Mouse (Mus musculus): ENCODE data around the gene Kcnq2. TPM values are rescaled to one million over a fixed set of nuclear protein-coding genes. Genes with fewer than 3 reads are reported as not detected.

The Kcnq2 gene
- total RNA-seq, 1 experiment = 4.6 TPM

- Histone ChIP-seq H3K36me3 (ENCODE audit: control insufficient read depth, insufficient read depth, low read length, poor library complexity, severe bottlenecking) (no peaks in the 10 kb centered on the region), H3K9ac (ENCODE audit: insufficient read depth, low read depth, low read length, poor library complexity, severe bottlenecking) (no peak overlapping the region), H3K4me1 (ENCODE audit: control insufficient read depth in 2 of 2, insufficient read depth in 2 of 2, low read length in 2 of 2, poor library complexity in 1 of 2) (no peaks in the 10 kb centered on the region), H3K4me3 (ENCODE audit: insufficient read depth in 1 of 2, low read depth in 1 of 2, low read length in 2 of 2, poor library complexity in 1 of 2, severe bottlenecking in 1 of 2) (no peak overlapping the region), H3K9me3 (ENCODE audit: control insufficient read depth, insufficient read depth, low read depth, low read length) (no peaks in the 10 kb centered on the region), H3K27ac (ENCODE audit: insufficient read depth, low read depth, low read length, poor library complexity, severe bottlenecking) (no peak overlapping the region)
- no peak for TF ChIP-seq HCFC1 (IDR thresholded peaks at IDR 0.05; ENCODE audit: borderline replicate concordance, insufficient read depth, low read length)
- TF ChIP-seq ZNF384 (IDR thresholded peaks at IDR 0.05; ENCODE audit: low read depth, low read length) = no peak
- no peak for TF ChIP-seq MAFK (IDR thresholded peaks at IDR 0.05; ENCODE audit: insufficient read depth, low read depth, low read length)
- no peak for TF ChIP-seq CHD2 (IDR thresholded peaks at IDR 0.05; ENCODE audit: low read depth, low read length)
- TF ChIP-seq ZC3H11A (IDR thresholded peaks at IDR 0.05; ENCODE audit: borderline replicate concordance, low read depth, low read length) = no peak
- no peak for DNase-seq (ENCODE audit: low read depth, low spot score)
- in situ Hi-C loops (cut with MboI; ENCODE audit: low sequenced_read_pairs in 2 of 2, unreplicated experiment in 2 of 2) = no loop called here
Observed at GRCm38 (mm10) chr2:181116436-181116835, 18.7 kb downstream of the Kcnq2 start.

GRCm38 (mm10) chr2:181115367-181115766 lies 19.7 kb downstream of the Kcnq2 start:
- H3K4me1 ChIP-seq (ENCODE audit: control insufficient read depth in 2 of 2, insufficient read depth in 2 of 2, low read length in 2 of 2, poor library complexity in 1 of 2) = no peaks in the 10 kb centered on the region
- H3K4me3 ChIP-seq (ENCODE audit: insufficient read depth in 1 of 2, low read depth in 1 of 2, low read length in 2 of 2, poor library complexity in 1 of 2, severe bottlenecking in 1 of 2) = no peak overlapping the region
- in situ Hi-C loops (cut with MboI; ENCODE audit: low sequenced_read_pairs in 2 of 2, unreplicated experiment in 2 of 2) = no loop called here
- H3K9me3 ChIP-seq (ENCODE audit: control insufficient read depth, insufficient read depth, low read depth, low read length) = no peaks in the 10 kb centered on the region
- TF ChIP-seq HCFC1 (IDR thresholded peaks at IDR 0.05; ENCODE audit: borderline replicate concordance, insufficient read depth, low read length) (no peak), MAFK (IDR thresholded peaks at IDR 0.05; ENCODE audit: insufficient read depth, low read depth, low read length) (no peak), ZNF384 (IDR thresholded peaks at IDR 0.05; ENCODE audit: low read depth, low read length) (no peak), CHD2 (IDR thresholded peaks at IDR 0.05; ENCODE audit: low read depth, low read length) (no peak), ZC3H11A (IDR thresholded peaks at IDR 0.05; ENCODE audit: borderline replicate concordance, low read depth, low read length) (no peak)
- DNase-seq (ENCODE audit: low read depth, low spot score) = no peak
- H3K36me3 ChIP-seq (ENCODE audit: control insufficient read depth, insufficient read depth, low read length, poor library complexity, severe bottlenecking) = no peaks in the 10 kb centered on the region
- no peak overlapping the region for H3K27ac ChIP-seq (ENCODE audit: insufficient read depth, low read depth, low read length, poor library complexity, severe bottlenecking)
- no peak overlapping the region for H3K9ac ChIP-seq (ENCODE audit: insufficient read depth, low read depth, low read length, poor library complexity, severe bottlenecking)

GRCm38 (mm10) chr2:181113762-181114361 lies 21.2 kb downstream of the Kcnq2 start:
- Histone ChIP-seq H3K9ac (ENCODE audit: insufficient read depth, low read depth, low read length, poor library complexity, severe bottlenecking) (no peak overlapping the region), H3K4me3 (ENCODE audit: insufficient read depth in 1 of 2, low read depth in 1 of 2, low read length in 2 of 2, poor library complexity in 1 of 2, severe bottlenecking in 1 of 2) (no peak overlapping the region), H3K9me3 (ENCODE audit: control insufficient read depth, insufficient read depth, low read depth, low read length) (no peaks in the 10 kb centered on the region), H3K27ac (ENCODE audit: insufficient read depth, low read depth, low read length, poor library complexity, severe bottlenecking) (no peak overlapping the region), H3K36me3 (ENCODE audit: control insufficient read depth, insufficient read depth, low read length, poor library complexity, severe bottlenecking) (no peaks in the 10 kb centered on the region), H3K4me1 (ENCODE audit: control insufficient read depth in 2 of 2, insufficient read depth in 2 of 2, low read length in 2 of 2, poor library complexity in 1 of 2) (no peaks in the 10 kb centered on the region)
- no peak for TF ChIP-seq CHD2 (IDR thresholded peaks at IDR 0.05; ENCODE audit: low read depth, low read length)
- TF ChIP-seq ZC3H11A (IDR thresholded peaks at IDR 0.05; ENCODE audit: borderline replicate concordance, low read depth, low read length) = no peak
- no peak for TF ChIP-seq ZNF384 (IDR thresholded peaks at IDR 0.05; ENCODE audit: low read depth, low read length)
- no peak for TF ChIP-seq HCFC1 (IDR thresholded peaks at IDR 0.05; ENCODE audit: borderline replicate concordance, insufficient read depth, low read length)
- no peak for TF ChIP-seq MAFK (IDR thresholded peaks at IDR 0.05; ENCODE audit: insufficient read depth, low read depth, low read length)
- DNase-seq (ENCODE audit: low read depth, low spot score) = no peak
- in situ Hi-C loops (cut with MboI; ENCODE audit: low sequenced_read_pairs in 2 of 2, unreplicated experiment in 2 of 2) = no loop called here

- Histone ChIP-seq H3K27ac (ENCODE audit: insufficient read depth, low read depth, low read length, poor library complexity, severe bottlenecking) (no peak overlapping the region), H3K4me1 (ENCODE audit: control insufficient read depth in 2 of 2, insufficient read depth in 2 of 2, low read length in 2 of 2, poor library complexity in 1 of 2) (no peaks in the 10 kb centered on the region), H3K9ac (ENCODE audit: insufficient read depth, low read depth, low read length, poor library complexity, severe bottlenecking) (no peak overlapping the region), H3K36me3 (ENCODE audit: control insufficient read depth, insufficient read depth, low read length, poor library complexity, severe bottlenecking) (no peaks in the 10 kb centered on the region), H3K9me3 (ENCODE audit: control insufficient read depth, insufficient read depth, low read depth, low read length) (no peaks in the 10 kb centered on the region), H3K4me3 (ENCODE audit: insufficient read depth in 1 of 2, low read depth in 1 of 2, low read length in 2 of 2, poor library complexity in 1 of 2, severe bottlenecking in 1 of 2) (no peak overlapping the region)
- in situ Hi-C loops (cut with MboI; ENCODE audit: low sequenced_read_pairs in 2 of 2, unreplicated experiment in 2 of 2) = no loop called here
- no peak for DNase-seq (ENCODE audit: low read depth, low spot score)
- TF ChIP-seq HCFC1 (IDR thresholded peaks at IDR 0.05; ENCODE audit: borderline replicate concordance, insufficient read depth, low read length) = no peak
- TF ChIP-seq CHD2 (IDR thresholded peaks at IDR 0.05; ENCODE audit: low read depth, low read length) = no peak
- TF ChIP-seq MAFK (IDR thresholded peaks at IDR 0.05; ENCODE audit: insufficient read depth, low read depth, low read length) = no peak
- no peak for TF ChIP-seq ZC3H11A (IDR thresholded peaks at IDR 0.05; ENCODE audit: borderline replicate concordance, low read depth, low read length)
- TF ChIP-seq ZNF384 (IDR thresholded peaks at IDR 0.05; ENCODE audit: low read depth, low read length) = no peak
Observed at GRCm38 (mm10) chr2:181111665-181112064, 23.4 kb downstream of the Kcnq2 start.

Data from ES-E14 (cell line).